Mouse (Mus musculus): ENCODE measurements around the gene Nlrc5. TPM values are rescaled to one million over a fixed set of nuclear protein-coding genes. Genes with fewer than 3 reads are reported as not detected.

Gene Nlrc5
- polyA plus RNA-seq, 1 experiment: 0.82 TPM

DNA sequence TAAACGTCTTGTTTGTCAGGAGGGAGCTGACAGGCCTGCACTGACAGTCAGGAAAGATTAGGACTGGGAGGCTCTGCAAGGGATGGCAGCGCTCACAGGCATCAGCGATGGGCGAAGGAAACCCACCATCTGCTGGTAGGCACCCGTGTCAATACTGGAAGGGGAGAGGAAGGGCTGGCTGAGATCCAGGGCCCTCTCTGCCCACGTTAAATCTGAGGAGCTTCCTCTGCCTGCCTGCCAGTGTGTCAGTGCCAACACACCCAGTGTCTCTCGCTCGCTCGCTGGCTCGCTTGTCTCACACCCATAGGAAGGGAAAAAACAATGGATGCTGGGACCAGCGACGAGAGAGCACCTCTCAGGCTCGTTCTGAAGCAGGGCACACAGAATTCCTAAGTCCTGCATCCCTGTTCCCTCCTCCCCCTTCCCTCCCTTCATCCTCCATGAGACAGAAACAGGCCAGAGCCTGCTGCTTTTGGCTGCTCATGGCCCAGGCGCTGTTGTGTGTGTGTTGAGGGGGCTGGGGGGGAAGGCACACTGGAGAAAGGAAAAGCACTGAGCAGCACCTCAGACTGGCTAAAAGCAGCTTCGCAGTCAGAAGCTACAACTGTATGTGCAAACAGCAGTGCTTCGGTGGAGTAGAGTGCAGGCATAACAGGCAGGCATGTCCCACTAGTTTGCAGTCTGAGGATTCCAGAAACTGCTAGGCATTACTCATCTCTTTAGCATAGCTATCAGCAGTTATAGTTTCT, 140.2 kb downstream of the Nlrc5 start:
- TF ChIP-seq POLR2A (IDR thresholded peaks at IDR 0.05; ENCODE audit: insufficient read depth, low read length) (no peak), EP300 (IDR thresholded peaks at IDR 0.05; ENCODE audit: insufficient read depth, low read depth, low read length) (no peak), CTCF (IDR thresholded peaks at IDR 0.05; ENCODE audit: low read depth, low read length) (no peak)
- Histone ChIP-seq H3K27me3 (ENCODE audit: control insufficient read depth, insufficient read depth, low read length, poor library complexity, severe bottlenecking) (no peaks in the 10 kb centered on the region), H3K4me1 (ENCODE audit: control insufficient read depth, insufficient read depth, low read length) (no peaks in the 10 kb centered on the region), H3K9ac (ENCODE audit: low read depth, poor library complexity, severe bottlenecking) (no peak overlapping the region), H3K4me3 (ENCODE audit: low read depth, low read length) (no peak overlapping the region), H3K9me3 (replicated peaks; ENCODE audit: control insufficient read depth, insufficient read depth, low read length, poor library complexity, severe bottlenecking) (no peaks in the 10 kb centered on the region), H3K27ac (ENCODE audit: insufficient read depth, low read length) (no peak overlapping the region), H3K36me3 (ENCODE audit: control insufficient read depth, insufficient read depth, low read length, poor library complexity, severe bottlenecking) (peaks cover 39% of the 10 kb centered on the region)

DNA sequence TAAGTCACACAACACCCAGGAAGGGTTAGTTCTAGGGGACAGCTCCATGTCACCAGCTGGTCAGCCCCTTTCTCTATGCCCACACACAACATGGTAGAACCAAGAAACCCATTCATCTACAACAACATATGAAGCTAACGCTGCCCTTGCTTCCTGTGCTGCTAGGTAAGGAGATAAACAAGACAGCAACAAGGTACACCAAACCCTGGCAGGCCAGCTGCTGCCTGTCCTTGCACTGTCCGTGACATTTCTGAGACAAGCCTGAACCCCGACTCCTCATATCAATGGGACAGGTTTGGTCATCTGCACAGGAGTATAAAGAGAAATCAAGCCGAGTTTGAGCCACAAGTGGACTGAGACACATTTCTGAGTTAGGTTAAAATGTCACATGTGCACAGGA, 141.0 kb downstream of the Nlrc5 start:
- Histone ChIP-seq H3K27me3 (ENCODE audit: control insufficient read depth, insufficient read depth, low read length, poor library complexity, severe bottlenecking) (no peaks in the 10 kb centered on the region), H3K27ac (ENCODE audit: insufficient read depth, low read length) (no peak overlapping the region), H3K36me3 (ENCODE audit: control insufficient read depth, insufficient read depth, low read length, poor library complexity, severe bottlenecking) (peaks cover 41% of the 10 kb centered on the region), H3K9ac (ENCODE audit: low read depth, poor library complexity, severe bottlenecking) (no peak overlapping the region), H3K9me3 (replicated peaks; ENCODE audit: control insufficient read depth, insufficient read depth, low read length, poor library complexity, severe bottlenecking) (no peaks in the 10 kb centered on the region), H3K4me1 (ENCODE audit: control insufficient read depth, insufficient read depth, low read length) (no peaks in the 10 kb centered on the region), H3K4me3 (ENCODE audit: low read depth, low read length) (no peak overlapping the region)
- no peak for TF ChIP-seq POLR2A (IDR thresholded peaks at IDR 0.05; ENCODE audit: insufficient read depth, low read length)
- no peak for TF ChIP-seq EP300 (IDR thresholded peaks at IDR 0.05; ENCODE audit: insufficient read depth, low read depth, low read length)
- no peak for TF ChIP-seq CTCF (IDR thresholded peaks at IDR 0.05; ENCODE audit: low read depth, low read length)

Other genes starting within 250 kb of the Nlrc5 start
- gene Nup93, start 219.8 kb upstream of the Nlrc5 start, polyA plus RNA-seq (2011; ENCODE audit: insufficient read depth, insufficient read length, low read depth, missing spikeins): 104 and 106 TPM in 2 replicates
- 0.20 TPM in 1 of 2 replicates, not detected in the other for gene Slc12a3, start 105.2 kb upstream of the Nlrc5 start, polyA plus RNA-seq (2011; ENCODE audit: insufficient read depth, insufficient read length, low read depth, missing spikeins)
- gene Herpud1, start 47.9 kb upstream of the Nlrc5 start, polyA plus RNA-seq (2011; ENCODE audit: insufficient read depth, insufficient read length, low read depth, missing spikeins): 9.4 and 11.5 TPM in 2 replicates
- 8.6 and 9.8 TPM in 2 replicates for gene Cpne2, start 98.6 kb downstream of the Nlrc5 start, polyA plus RNA-seq (2011; ENCODE audit: insufficient read depth, insufficient read length, low read depth, missing spikeins)
- 20.4 and 21.3 TPM in 2 replicates for gene Rspry1, start 167.6 kb downstream of the Nlrc5 start, polyA plus RNA-seq (2011; ENCODE audit: insufficient read depth, insufficient read length, low read depth, missing spikeins)
- gene Fam192a, start 167.6 kb downstream of the Nlrc5 start, polyA plus RNA-seq (2011; ENCODE audit: insufficient read depth, insufficient read length, low read depth, missing spikeins): 93.9 and 95.0 TPM in 2 replicates
- 42.4 and 45.3 TPM in 2 replicates for gene Arl2bp, start 232.2 kb downstream of the Nlrc5 start, polyA plus RNA-seq (2011; ENCODE audit: insufficient read depth, insufficient read length, low read depth, missing spikeins)